Mouse (Mus musculus) limb, embryonic 12.5 days (tissue): Measurements from ENCODE around the gene Alg11. TPM values are rescaled to one million over a fixed set of nuclear protein-coding genes. Genes with fewer than 3 reads are reported as not detected.
A peak's percentile ranks its signal among the peaks of the same experiment; 100 is the strongest.

ENCODE experiments used
- ATAC-seq: fragments of 200-750 bp; cut with Nextera tagmentation; 2 replicates; pipeline ENCODE4 v1.8.0; 2017; ENCODE audit warnings: low read depth, moderate TSS enrichment; ENCODE audit not compliant: insufficient number of reproducible peaks, insufficient read depth, low FRiP score, low TSS enrichment
- H3K27ac ChIP-seq: fragments of 300-500 bp; sonication (generic); 2 replicates; pipeline ENCODE4 v1.5.1; 2016; ENCODE audit warnings: mild to moderate bottlenecking, moderate library complexity
- H3K27me3 ChIP-seq: fragments of 300-500 bp; sonication (generic); 2 replicates; pipeline ENCODE4 v1.6.1; 2016; ENCODE audit warnings: mild to moderate bottlenecking, moderate library complexity
- H3K36me3 ChIP-seq: fragments of 300-500 bp; sonication (generic); 2 replicates; pipeline ENCODE4 v1.6.1; 2016; ENCODE audit warnings: mild to moderate bottlenecking, moderate library complexity
- H3K4me1 ChIP-seq: fragments of 300-500 bp; sonication (generic); replicated peaks from 2 replicates; pipeline ENCODE4 v1.6.1; 2016
- H3K4me2 ChIP-seq: fragments of 300-500 bp; sonication (generic); 2 replicates; pipeline ENCODE4 v1.6.1; 2016; ENCODE audit warnings: mild to moderate bottlenecking, moderate library complexity
- H3K4me3 ChIP-seq: fragments of 300-500 bp; sonication (generic); replicated peaks from 2 replicates; pipeline ENCODE4 v1.5.1; 2016; ENCODE audit warnings: mild to moderate bottlenecking
- H3K9ac ChIP-seq: fragments of 300-500 bp; sonication (generic); replicated peaks from 2 replicates; pipeline ENCODE4 v1.6.1; 2016; ENCODE audit warnings: mild to moderate bottlenecking, moderate library complexity
- H3K9me3 ChIP-seq: fragments of 300-500 bp; sonication (generic); 2 replicates; pipeline ENCODE4 v1.6.1; 2016; ENCODE audit warnings: mild to moderate bottlenecking, moderate library complexity
- WGBS: fragments of 180-500 bp; shearing (Covaris S2); methylation state at CpG from one replicate; pipeline ENCODE4 v1.1.7; 2016; 5-methylcytosine and 5-hydroxymethylcytosine counted together
- polyA plus RNA-seq: library from polyadenylated mRNA; unstranded; fragments of >200 nt; fragmentation: Nextera tagmentation; extraction: Ambion mirVana; gene quantifications from 2 replicates; pipeline ENCODE4 v1.2.1, GENCODE M21; 2016

The Alg11 gene
- polyA plus RNA-seq: 38.4 and 38.6 TPM in 2 replicates

DNA sequence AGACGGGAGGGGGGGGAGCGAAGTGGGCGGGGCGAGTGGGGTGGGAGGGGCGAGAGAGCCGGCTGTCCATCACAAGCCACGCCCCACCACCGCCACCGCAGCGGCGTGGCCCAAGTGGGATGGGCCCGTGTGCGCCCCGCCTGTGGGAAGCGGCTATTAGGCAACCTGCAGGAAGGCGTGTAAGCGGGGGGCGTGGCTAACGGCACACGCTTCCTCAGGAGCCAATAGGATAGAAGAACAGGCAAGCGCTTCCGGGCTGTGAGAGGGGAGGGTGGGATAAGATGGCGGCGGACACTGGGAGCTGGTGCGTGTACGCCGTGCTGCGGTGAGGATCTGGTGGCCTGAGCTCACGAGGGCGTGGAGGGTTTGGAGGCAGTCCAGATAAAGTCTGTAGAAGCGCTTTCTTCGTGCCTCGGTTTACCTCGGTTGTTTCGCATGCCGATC, at the start of gene Alg11:
Alg11 (plus strand) TSS at position 276 of the 444 bp plus-strand sequence.
- under 1% methylated on average over 32 of the region's 36 CpGs for WGBS
- peak; percentile 100 for ATAC-seq
- Histone ChIP-seq H3K27ac (no peak within 1 kb of the TSS), H3K36me3 (peaks cover 31% of the 10 kb centered on the region), H3K9me3 (no peaks in the 10 kb centered on the region), H3K27me3 (peaks cover 28% of the 10 kb centered on the region), H3K9ac (peak within 1 kb of the TSS; percentile 50), H3K4me3 (peak within 1 kb of the TSS; percentile 67), H3K4me1 (0 out of 2 replicates have a peak, but pooled peaks cover 3% of the 10 kb centered on the region), H3K4me2 (peak within 1 kb of the TSS; percentile 89)

DNA sequence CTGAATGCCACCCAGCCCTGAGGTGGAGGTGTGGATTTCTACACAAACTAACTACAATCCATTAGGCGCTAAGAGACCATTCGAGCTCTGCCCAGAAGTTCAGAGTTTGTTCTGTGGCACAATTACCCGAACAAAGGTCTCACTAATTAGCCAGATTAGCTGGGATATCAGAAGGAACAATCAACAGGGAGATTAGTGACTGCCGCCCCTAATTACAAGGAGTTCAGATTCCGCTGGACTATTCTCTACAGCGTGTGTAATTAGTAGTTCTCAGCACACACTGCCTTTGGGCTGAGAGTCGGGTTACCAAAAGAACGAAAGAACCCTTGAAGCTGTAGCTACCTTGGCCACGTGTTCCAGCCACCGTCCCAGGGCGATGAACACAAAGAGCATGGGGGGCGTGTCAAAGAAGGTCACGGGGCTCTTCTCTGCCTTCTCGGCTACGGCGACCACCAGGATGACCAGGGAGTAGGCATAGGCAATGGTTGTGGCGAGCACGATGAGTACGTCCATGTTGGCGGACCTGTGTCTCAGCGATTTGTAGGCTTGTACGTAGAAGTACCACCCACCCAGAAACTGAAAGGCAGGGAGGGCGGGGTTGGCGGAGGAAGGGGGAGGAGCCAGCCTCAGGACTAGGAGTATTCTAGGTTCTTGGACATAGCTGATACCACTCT, 47.4 kb upstream of the Alg11 start:
- H3K4me2 ChIP-seq: no peak overlapping the region
- no peaks in the 10 kb centered on the region for H3K9me3 ChIP-seq
- H3K27me3 ChIP-seq: no peaks in the 10 kb centered on the region
- 0 out of 2 replicates have a peak overlapping the region, but pooled peaks have one; percentile 13 for H3K4me3 ChIP-seq
- no peaks in the 10 kb centered on the region for H3K4me1 ChIP-seq
- no peak; the same call in 1 of the 2 replicates for ATAC-seq
- no peaks in the 10 kb centered on the region for H3K36me3 ChIP-seq
- H3K9ac ChIP-seq: no peak overlapping the region
- WGBS: 65% methylated on average over 24 of the region's 24 CpGs
- H3K27ac ChIP-seq: no peak overlapping the region

DNA sequence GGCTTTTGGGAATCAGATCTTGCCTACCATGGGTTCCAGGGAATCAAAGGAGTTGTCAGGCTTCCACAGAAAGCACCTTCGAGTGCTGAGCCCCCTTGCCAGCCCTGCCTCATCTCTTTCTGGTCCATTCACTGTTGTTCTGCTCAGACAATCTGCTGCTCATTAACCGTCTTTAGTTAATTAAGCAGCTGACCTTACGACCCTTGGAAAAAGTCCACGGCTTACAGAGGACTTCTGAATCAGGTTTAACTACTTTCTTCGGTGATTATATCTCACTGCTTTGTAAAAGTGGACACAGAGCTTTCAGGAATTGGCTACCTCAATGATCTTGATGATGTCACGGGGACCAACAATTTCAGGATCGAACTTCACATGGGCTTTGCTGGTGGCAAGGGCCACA, 42.8 kb upstream of the Alg11 start:
- Histone ChIP-seq H3K4me2 (no peak overlapping the region), H3K36me3 (no peaks in the 10 kb centered on the region), H3K27ac (no peak overlapping the region), H3K4me1 (no peaks in the 10 kb centered on the region), H3K9me3 (no peaks in the 10 kb centered on the region), H3K4me3 (no peak overlapping the region), H3K9ac (no peak overlapping the region), H3K27me3 (no peaks in the 10 kb centered on the region)
- 42% methylated on average over 7 of the region's 7 CpGs for WGBS
- ATAC-seq: no peak

DNA sequence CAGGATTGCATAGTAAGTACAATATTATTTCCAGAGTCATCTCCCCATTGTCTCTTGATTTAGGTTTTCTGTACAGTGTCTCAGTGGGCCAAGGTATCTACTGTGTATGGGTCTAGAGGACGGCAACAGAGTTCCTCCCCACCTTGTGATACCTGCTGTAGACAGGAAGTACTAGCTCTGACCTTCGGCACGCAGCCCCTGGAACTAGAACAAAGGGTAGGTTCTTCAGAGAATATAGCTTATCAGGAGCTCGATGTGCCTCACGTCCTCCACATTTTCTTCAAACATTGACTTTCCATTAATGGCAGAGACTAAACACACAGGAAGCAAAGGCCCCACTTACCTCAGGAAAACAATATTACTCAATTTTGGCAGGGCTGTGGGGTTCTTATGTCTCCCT, 41.0 kb upstream of the Alg11 start:
- no peaks in the 10 kb centered on the region for H3K27me3 ChIP-seq
- H3K27ac ChIP-seq: no peak overlapping the region
- no peak overlapping the region for H3K4me2 ChIP-seq
- no peaks in the 10 kb centered on the region for H3K36me3 ChIP-seq
- H3K4me3 ChIP-seq: no peak overlapping the region
- 92% methylated on average over 5 of the region's 5 CpGs for WGBS
- no peak overlapping the region for H3K9ac ChIP-seq
- H3K4me1 ChIP-seq: no peaks in the 10 kb centered on the region
- H3K9me3 ChIP-seq: no peaks in the 10 kb centered on the region
- ATAC-seq: no peak

DNA sequence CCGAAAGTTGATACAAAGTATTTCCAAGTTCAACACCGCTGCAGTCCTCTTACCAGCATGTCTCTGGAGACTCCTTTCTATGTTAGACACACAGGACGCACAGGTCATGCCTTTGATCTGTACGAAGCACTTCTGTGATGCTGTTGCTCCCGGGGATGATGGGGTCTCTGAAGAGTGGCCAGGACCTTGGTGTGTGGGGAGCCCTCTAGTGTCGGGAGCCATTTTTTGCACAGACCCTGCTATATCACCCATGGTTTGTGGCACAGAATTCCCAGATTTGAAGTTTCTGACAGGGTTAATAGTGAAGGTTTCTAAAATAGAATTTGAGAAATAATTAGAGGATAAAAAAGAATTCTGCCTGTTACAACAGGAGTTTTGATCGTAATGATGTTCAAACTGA, 38.3 kb upstream of the Alg11 start:
- Histone ChIP-seq H3K27me3 (no peaks in the 10 kb centered on the region), H3K9ac (no peak overlapping the region), H3K9me3 (no peaks in the 10 kb centered on the region), H3K4me1 (no peaks in the 10 kb centered on the region), H3K27ac (no peak overlapping the region), H3K36me3 (no peaks in the 10 kb centered on the region), H3K4me2 (no peak overlapping the region), H3K4me3 (no peak overlapping the region)
- ATAC-seq: no peak
- WGBS: 51% methylated on average over 7 of the region's 7 CpGs

DNA sequence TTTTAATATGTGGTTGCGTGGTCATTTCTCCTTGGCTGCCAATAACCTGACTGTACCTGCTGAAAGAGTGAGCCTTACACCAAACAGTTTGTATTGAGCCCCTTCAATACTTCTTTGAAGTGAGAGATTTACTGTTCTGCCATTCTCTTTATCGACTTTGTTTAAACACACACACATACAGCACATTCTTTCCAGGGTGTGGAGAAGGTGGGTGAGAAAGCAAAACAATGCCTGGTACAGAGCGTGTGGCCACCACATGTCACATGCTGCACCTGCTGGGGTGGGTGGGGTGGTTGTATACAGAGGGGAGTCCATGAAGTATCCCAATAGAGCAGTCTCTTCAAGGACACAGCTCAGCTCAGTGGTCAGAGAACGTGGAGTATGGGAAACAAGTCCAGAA, 35.3 kb upstream of the Alg11 start:
- no peak for ATAC-seq
- H3K27ac ChIP-seq: no peak overlapping the region
- H3K9ac ChIP-seq: no peak overlapping the region
- 72% methylated on average over 4 of the region's 4 CpGs for WGBS
- H3K9me3 ChIP-seq: no peaks in the 10 kb centered on the region
- no peak overlapping the region for H3K4me3 ChIP-seq
- H3K4me2 ChIP-seq: no peak overlapping the region
- no peaks in the 10 kb centered on the region for H3K4me1 ChIP-seq
- no peaks in the 10 kb centered on the region for H3K27me3 ChIP-seq
- H3K36me3 ChIP-seq: no peaks in the 10 kb centered on the region

DNA sequence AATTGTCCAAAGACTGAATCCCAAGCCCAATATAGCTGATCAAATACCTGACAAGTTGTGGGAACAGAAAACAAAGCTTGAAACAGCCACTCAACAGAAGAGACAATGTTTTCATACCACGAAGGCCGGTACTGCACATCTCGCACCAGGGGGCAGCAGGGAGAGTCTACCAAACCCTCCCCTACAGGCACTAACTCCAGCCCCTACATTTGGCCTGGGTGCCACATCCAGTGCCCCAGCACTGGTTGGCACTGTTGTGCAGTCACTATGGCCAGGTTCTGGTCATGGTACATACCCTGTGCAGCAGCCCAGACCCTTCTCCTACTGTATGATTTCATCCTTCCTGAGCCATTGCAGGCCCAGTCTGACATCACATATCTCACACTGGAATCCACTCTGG, 31.5 kb upstream of the Alg11 start:
- Histone ChIP-seq H3K27me3 (no peaks in the 10 kb centered on the region), H3K4me1 (no peaks in the 10 kb centered on the region), H3K4me3 (no peak overlapping the region), H3K27ac (no peak overlapping the region), H3K9me3 (no peaks in the 10 kb centered on the region), H3K36me3 (no peaks in the 10 kb centered on the region), H3K4me2 (no peak overlapping the region), H3K9ac (no peak overlapping the region)
- no peak for ATAC-seq
- 97% methylated on average over 3 of the region's 3 CpGs for WGBS

DNA sequence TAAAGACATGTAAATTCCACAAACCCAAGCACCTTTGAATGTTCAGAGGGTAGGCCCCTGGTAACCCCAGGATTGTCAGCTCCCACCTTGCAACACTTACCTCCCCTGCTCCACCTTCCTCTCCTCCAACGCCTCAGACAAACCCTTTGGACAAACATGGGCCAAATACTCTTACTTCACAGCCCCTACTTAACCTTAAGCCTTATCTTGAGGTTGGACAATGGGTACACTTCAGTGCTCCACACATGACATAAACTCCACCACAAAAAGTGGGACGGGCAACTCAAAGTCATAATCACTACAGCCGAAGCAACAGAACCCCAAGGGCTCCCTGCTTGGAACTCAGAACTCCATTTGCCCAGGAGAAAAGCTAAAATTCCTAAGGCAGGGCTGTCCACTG, 29.5 kb upstream of the Alg11 start:
- Histone ChIP-seq H3K36me3 (no peaks in the 10 kb centered on the region), H3K9ac (no peak overlapping the region), H3K9me3 (no peaks in the 10 kb centered on the region), H3K4me1 (no peaks in the 10 kb centered on the region), H3K27me3 (no peaks in the 10 kb centered on the region), H3K4me2 (no peak overlapping the region), H3K27ac (no peak overlapping the region), H3K4me3 (no peak overlapping the region)
- 92% methylated on average over 3 of the region's 3 CpGs for WGBS
- ATAC-seq: no peak

DNA sequence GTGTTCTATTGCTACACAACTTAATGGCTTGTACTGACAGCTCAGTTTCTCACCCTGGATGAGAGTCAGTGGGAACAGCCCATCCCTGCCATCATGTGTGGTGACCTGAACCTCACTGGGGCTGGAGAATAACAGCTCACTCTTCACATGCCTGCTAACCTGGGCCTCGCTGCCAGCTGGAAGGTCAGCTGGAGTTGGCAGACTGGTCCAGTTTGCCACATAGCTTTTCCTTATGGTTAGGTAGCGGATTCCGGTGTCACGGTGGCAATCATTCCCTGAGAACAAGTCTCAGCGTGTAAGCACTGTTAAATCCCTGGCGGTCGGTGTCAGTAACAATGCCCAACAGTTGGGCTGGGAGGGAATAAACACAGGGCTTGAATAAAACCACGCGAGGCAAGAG, 24.4 kb upstream of the Alg11 start:
- no peak for ATAC-seq

DNA sequence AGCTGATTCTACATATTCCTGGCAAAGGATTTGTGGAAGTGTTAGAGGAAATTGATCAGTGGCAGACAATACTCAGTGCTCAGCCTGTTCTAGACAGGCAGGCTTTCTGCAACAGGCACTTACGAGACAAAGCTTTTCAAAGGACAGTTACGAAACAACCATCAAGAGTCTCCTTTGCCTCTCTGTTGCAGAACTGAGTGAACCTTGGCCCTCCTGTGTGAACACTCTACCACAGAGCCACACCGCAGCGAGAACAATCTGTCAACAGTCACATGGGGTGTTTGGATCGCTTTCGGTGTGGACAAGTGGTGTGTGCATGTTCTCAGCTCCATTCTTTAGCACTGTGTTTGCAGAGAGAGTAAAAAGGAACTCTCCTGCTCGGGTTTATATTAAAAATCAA, 23.5 kb upstream of the Alg11 start:
- no peak overlapping the region for H3K27ac ChIP-seq
- no peaks in the 10 kb centered on the region for H3K36me3 ChIP-seq
- no peak overlapping the region for H3K4me2 ChIP-seq
- no peak overlapping the region for H3K9ac ChIP-seq
- H3K27me3 ChIP-seq: peaks cover 18% of the 10 kb centered on the region
- no peak for ATAC-seq
- whole genome bisulfite sequencing: 78% methylated on average over 7 of the region's 7 CpGs
- H3K4me3 ChIP-seq: no peak overlapping the region
- H3K4me1 ChIP-seq: no peaks in the 10 kb centered on the region
- no peaks in the 10 kb centered on the region for H3K9me3 ChIP-seq

More for the DNA sequence above, 24.4 kb upstream of the Alg11 start:
- Histone ChIP-seq H3K27ac (no peak overlapping the region), H3K4me1 (no peaks in the 10 kb centered on the region), H3K4me2 (no peak overlapping the region), H3K9ac (no peak overlapping the region), H3K9me3 (no peaks in the 10 kb centered on the region), H3K27me3 (peaks cover 18% of the 10 kb centered on the region), H3K36me3 (no peaks in the 10 kb centered on the region), H3K4me3 (no peak overlapping the region)
- 93% methylated on average over 9 of the region's 9 CpGs for WGBS

DNA sequence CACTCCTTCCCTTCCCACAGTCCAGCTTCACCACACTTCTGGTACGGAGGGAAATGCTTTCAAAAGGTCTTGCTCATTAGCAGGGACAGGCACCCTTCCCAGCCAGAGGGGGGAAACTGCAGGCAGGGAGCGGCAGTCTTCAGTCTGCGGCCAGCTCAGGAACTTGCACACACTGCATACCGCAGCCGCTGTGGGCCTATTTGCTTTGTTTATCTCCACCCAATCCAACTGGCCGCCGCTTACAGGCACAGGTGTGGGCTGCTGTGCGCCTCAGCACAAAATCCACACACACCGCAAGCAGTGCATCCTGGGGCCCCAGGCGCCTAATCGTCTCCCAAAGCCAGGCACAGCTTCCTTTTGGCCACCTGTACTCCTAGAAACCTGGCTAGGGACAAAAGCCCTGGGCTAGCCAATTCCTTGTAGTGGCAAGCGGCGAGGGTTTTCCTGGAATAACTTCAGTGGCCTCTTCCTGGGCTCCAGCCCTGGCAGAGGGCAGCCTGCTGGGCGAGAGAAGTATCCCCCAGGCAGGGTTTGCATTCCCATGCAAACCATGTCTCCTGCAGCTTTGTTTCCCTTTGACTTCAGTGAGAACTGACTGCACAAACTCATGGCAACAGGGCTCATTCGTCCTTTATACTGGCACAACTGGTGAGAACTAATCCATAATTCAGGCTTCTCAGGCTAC, 20.9 kb upstream of the Alg11 start:
- Histone ChIP-seq H3K27ac (no peak overlapping the region), H3K9me3 (no peaks in the 10 kb centered on the region), H3K9ac (no peak overlapping the region), H3K4me1 (no peaks in the 10 kb centered on the region; the same call in 1 of the 2 replicates), H3K36me3 (no peaks in the 10 kb centered on the region), H3K4me3 (no peak overlapping the region), H3K27me3 (peaks cover 18% of the 10 kb centered on the region), H3K4me2 (peak overlapping the region; percentile 13; the same call in 1 of the 2 replicates)
- no peak for ATAC-seq
- WGBS: 18% methylated on average over 15 of the region's 15 CpGs
